Mouse (Mus musculus) left cerebral cortex, adult 8-10 months (tissue): Measurements from ENCODE around the gene Sbds. TPM values are rescaled to one million over a fixed set of nuclear protein-coding genes. Genes with fewer than 3 reads are reported as not detected.

Source experiments
- DNase-seq, 2 experiments: peaks; one replicate each; pipeline ENCODE4 v3.0.0; 2022; ENCODE audit warnings: low spot score in 2 of 2
- total RNA-seq, 4 experiments: library from RNA; stranded (reverse); gene quantifications; 2 replicates each; pipeline ENCODE4 v1.2.4; 2022

Sbds gene
- total RNA-seq, 4 experiments from 2014 or later = 77.8 to 89.1 (median 86.8) TPM

DNA sequence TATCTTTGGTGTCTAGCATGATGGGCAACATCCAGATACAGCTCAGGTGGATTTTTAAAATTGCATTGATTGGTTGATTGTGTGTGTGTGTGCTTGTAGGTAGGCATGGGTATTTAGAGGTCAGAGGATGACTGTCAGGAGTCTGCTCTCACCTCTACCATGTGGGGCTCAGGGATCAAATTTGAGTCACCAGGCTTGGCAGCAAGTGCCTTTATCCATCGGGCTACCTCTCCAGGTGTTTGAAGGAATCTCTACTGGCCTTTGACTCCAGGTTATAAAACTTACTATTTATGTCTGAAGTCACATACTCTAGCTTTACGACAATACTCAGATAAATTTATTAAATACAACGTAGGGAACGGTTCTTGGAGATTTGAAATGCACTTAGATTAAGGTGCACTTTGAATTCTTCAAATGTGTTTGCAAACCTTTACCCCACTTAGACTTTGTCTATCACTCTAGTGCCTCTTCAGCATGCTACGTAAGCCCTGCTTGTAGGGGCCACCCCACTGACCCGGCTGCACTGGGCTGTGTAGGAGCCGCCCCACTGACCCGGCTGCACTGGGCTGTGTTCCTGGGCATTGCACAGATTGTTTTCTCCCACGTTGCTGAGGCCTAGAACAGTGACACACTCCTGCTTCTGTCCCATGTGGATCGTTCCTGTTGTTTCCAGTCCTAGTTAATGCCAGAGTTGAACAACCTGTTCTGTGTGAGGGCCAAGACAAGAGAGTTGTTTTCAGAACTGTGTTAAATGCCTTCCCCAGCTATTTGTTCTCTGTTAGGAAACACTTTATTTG is 54.9 kb downstream of the Sbds start:
- DNase-seq = no peak

DNA sequence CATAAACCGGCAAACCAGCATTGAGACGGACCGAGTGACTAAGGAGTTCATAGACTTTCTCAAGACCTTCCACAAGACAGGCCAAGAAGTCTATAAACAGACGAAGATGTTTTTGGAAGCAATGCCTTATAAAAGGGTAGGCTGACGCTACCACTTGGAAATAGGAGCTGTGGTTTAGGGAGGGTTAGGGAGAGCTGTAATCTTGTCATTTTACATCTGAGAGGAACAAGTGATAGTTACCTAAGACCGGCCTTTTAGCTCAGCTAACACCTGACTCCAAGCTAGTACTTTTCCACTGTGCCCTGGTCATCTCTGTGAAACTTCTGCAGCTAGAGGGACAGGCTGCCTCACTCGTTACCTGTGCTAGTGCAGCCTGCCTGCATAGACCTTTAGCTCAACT is 57.3 kb downstream of the Sbds start:
- no peak for DNase-seq

DNA sequence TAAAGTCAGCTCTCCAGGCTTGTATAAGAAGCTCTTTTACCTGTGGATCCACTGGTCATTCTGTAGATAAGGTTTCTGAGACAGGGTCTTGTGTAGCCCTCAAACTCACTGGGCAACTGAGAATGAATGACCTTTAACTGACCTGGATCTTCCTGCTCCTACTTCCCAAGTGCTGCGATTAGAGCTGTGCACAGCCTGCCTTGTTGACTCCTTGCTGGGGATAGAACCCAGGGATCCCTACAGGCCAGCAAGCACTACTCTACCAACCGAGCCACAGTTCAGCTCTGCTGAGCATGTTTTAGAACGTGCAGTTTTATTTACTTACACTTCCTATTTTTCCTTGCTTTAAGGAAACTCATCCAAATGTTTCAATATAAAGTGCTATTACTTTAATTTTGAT is 57.9 kb downstream of the Sbds start:
- DNase-seq = no peak

DNA sequence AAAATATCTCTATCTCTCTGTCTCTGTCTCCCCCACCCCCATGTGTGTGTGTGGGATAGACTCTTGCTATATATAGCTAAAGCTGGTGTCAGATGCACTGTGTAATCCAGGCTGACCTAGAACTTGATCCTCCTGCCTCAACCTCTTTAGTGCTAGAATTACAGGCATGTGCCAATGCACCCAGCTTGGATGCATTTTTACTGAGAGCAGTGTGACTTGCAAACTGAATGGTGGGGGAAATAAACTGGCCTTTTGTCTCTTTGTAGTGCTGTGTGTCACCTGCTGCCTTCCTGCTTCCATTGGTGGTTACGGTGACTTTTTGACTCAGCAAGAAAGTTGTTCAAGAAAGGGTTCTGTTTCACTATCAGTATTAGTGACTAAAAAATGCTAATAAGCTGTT is 59.0 kb downstream of the Sbds start:
- DNase-seq = no peak

Other genes starting within 250 kb of the Sbds start
- 10 to 100 TPM; 22.9 to 28.0 (median 25.9) TPM for gene Asl, start 226.3 kb downstream of the Sbds start, total RNA-seq
- gene Crcp, start 226.2 kb downstream of the Sbds start, total RNA-seq = 10 to 100 TPM; 26.7 to 32.6 (median 30.1) TPM
- gene Tpst1, start 182.2 kb downstream of the Sbds start, total RNA-seq = 10 to 100 TPM; 34.4 to 39.4 (median 36.7) TPM
- gene Kctd7, start 110.7 kb downstream of the Sbds start, total RNA-seq = 10 to 100 TPM; 10.6 to 15.2 (median 13.0) TPM
- 10 to 100 TPM; 50.7 to 60.7 (median 53.0) TPM for gene Rabgef1, start 83.7 kb downstream of the Sbds start, total RNA-seq
- 10 to 100 TPM; 45.9 to 56.3 (median 50.4) TPM for gene Tmem248, start 38.4 kb downstream of the Sbds start, total RNA-seq
- 10 to 100 TPM; 15.5 to 19.7 (median 16.5) TPM for gene Tyw1, start 89 bp upstream of the Sbds start, total RNA-seq
- 100 to 1,000 TPM; 131 to 176 (median 150) TPM for gene Caln1, start 113.9 kb upstream of the Sbds start, total RNA-seq
- gene A330070K13Rik, start 129.1 kb upstream of the Sbds start, total RNA-seq = 1 to 10 TPM in 2 of 4 experiments, under 1 TPM in 2; 0.63 to 1.2 (median 1.0) TPM